Mouse (Mus musculus) testis, adult 2 months (tissue): Measurements from ENCODE around the gene Bckdha.

Source experiments
- CTCF ChIP-seq: fragments of 200-500 bp; IDR thresholded peaks from 2 replicates; pipeline ENCODE4 v1.5.1; 2012; ENCODE audit warnings: low read depth, mild to moderate bottlenecking, inconsistent platforms, low read length, moderate library complexity; ENCODE audit not compliant: control insufficient read depth, insufficient read depth, insufficient replicate concordance
- POLR2A ChIP-seq: fragments of 200-500 bp; IDR thresholded peaks from 2 replicates; pipeline ENCODE4 v1.6.1; 2012; ENCODE audit warnings: low read depth, mild to moderate bottlenecking, inconsistent platforms, low read length, moderate library complexity; ENCODE audit not compliant: control insufficient read depth

- TF ChIP-seq CTCF (no peak), POLR2A (0 out of 2 replicates have a peak, but pooled peaks have one; percentile 19)
Measured at GRCm38 (mm10) chr7:25687811-25688401, 29.1 kb upstream of the Bckdha start.
